Mouse (Mus musculus) lung, embryonic 15.5 days (tissue): ENCODE results near the gene Ppid. TPM values are rescaled to one million over a fixed set of nuclear protein-coding genes. Genes with fewer than 3 reads are reported as not detected.
A peak's percentile ranks its signal among the peaks of the same experiment; 100 is the strongest.
"Not testable (repeated sequence)": the region's sequence is repeated elsewhere in the genome, so short reads cannot be mapped to it uniquely, and the experiment has no call there.

Source experiments
- ATAC-seq: fragments of 200-750 bp; cut with Nextera tagmentation; 2 replicates; pipeline ENCODE4 v1.8.0; 2017; ENCODE audit warnings: moderate number of reproducible peaks, borderline replicate concordance; ENCODE audit not compliant: low FRiP score, low TSS enrichment; ENCODE audit errors: extremely low read depth
- H3K27ac ChIP-seq: fragments of 300-500 bp; sonication (generic); 2 replicates; pipeline ENCODE4 v1.5.1; 2015; ENCODE audit warnings: moderate library complexity, mild to moderate bottlenecking, inconsistent platforms
- H3K27me3 ChIP-seq: fragments of 300-500 bp; sonication (generic); 2 replicates; pipeline ENCODE4 v1.6.1; 2015; ENCODE audit warnings: inconsistent platforms
- H3K36me3 ChIP-seq: fragments of 300-500 bp; sonication (generic); 2 replicates; pipeline ENCODE4 v1.6.1; 2015; ENCODE audit warnings: inconsistent platforms
- H3K4me1 ChIP-seq: fragments of 300-500 bp; sonication (generic); 2 replicates; pipeline ENCODE4 v1.6.1; 2015; ENCODE audit warnings: inconsistent platforms
- H3K4me2 ChIP-seq: fragments of 300-500 bp; sonication (generic); 2 replicates; pipeline ENCODE4 v1.6.1; 2015; ENCODE audit warnings: inconsistent platforms, mild to moderate bottlenecking, moderate library complexity
- H3K4me3 ChIP-seq: fragments of 300-500 bp; sonication (generic); 2 replicates; pipeline ENCODE4 v1.5.1; 2015; ENCODE audit warnings: mild to moderate bottlenecking, inconsistent platforms
- H3K9ac ChIP-seq: fragments of 300-500 bp; sonication (generic); 2 replicates; pipeline ENCODE4 v1.6.1; 2015; ENCODE audit warnings: inconsistent platforms
- H3K9me3 ChIP-seq: fragments of 300-500 bp; sonication (generic); 2 replicates; pipeline ENCODE4 v1.6.1; 2016; ENCODE audit warnings: inconsistent platforms
- WGBS: fragments of 180-500 bp; shearing (Covaris S2); methylation state at CpG from one replicate; pipeline ENCODE4 v1.1.7; 2015; 5-methylcytosine and 5-hydroxymethylcytosine counted together
- polyA plus RNA-seq: library from polyadenylated mRNA; unstranded; fragments of >200 nt; fragmentation: Nextera tagmentation; extraction: Ambion mirVana; gene quantifications from 2 replicates; pipeline ENCODE4 v1.2.1, GENCODE M21; 2015

Gene Ppid
- polyA plus RNA-seq, 1 experiment from 2014 or later = 161 TPM

GRCm38 (mm10) chr3:79561784-79562715 is 29.1 kb upstream of the Ppid start:
- 84% methylated on average over 10 of the region's 10 CpGs for WGBS
- H3K9ac ChIP-seq = no peak overlapping the region
- no peaks in the 10 kb centered on the region for H3K27me3 ChIP-seq
- H3K9me3 ChIP-seq = no peaks in the 10 kb centered on the region
- peaks cover 9% of the 10 kb centered on the region for H3K4me1 ChIP-seq
- no peak overlapping the region for H3K27ac ChIP-seq
- ATAC-seq = no peak
- H3K36me3 ChIP-seq = no peaks in the 10 kb centered on the region
- H3K4me2 ChIP-seq = no peak overlapping the region
- no peak overlapping the region for H3K4me3 ChIP-seq

- Histone ChIP-seq H3K27ac (no peak overlapping the region), H3K9me3 (no peaks in the 10 kb centered on the region), H3K9ac (no peak overlapping the region), H3K27me3 (no peaks in the 10 kb centered on the region), H3K4me2 (no peak overlapping the region), H3K36me3 (no peaks in the 10 kb centered on the region), H3K4me3 (no peak overlapping the region), H3K4me1 (peaks cover 9% of the 10 kb centered on the region)
- no peak for ATAC-seq
- WGBS = 82% methylated on average over 2 of the region's 2 CpGs
Observed at GRCm38 (mm10) chr3:79563511-79563910, 27.6 kb upstream of the Ppid start.

- Histone ChIP-seq H3K36me3 (no peaks in the 10 kb centered on the region), H3K27me3 (no peaks in the 10 kb centered on the region), H3K4me2 (no peak overlapping the region), H3K9ac (no peak overlapping the region), H3K4me1 (peaks cover 9% of the 10 kb centered on the region), H3K9me3 (no peaks in the 10 kb centered on the region), H3K4me3 (no peak overlapping the region), H3K27ac (no peak overlapping the region)
- WGBS = 64% methylated on average over 10 of the region's 10 CpGs
- ATAC-seq = no peak
Observed at GRCm38 (mm10) chr3:79564875-79565606, 26.1 kb upstream of the Ppid start.

- no peaks in the 10 kb centered on the region for H3K27me3 ChIP-seq
- peaks cover 9% of the 10 kb centered on the region for H3K4me1 ChIP-seq
- no peaks in the 10 kb centered on the region for H3K36me3 ChIP-seq
- ATAC-seq = no peak; the same call in none of the 2 replicates
- no peaks in the 10 kb centered on the region for H3K9me3 ChIP-seq
- peak overlapping the region; percentile 92 for H3K27ac ChIP-seq
- 1% methylated on average over 59 of the region's 60 CpGs for WGBS
- H3K4me3 ChIP-seq = peak overlapping the region; percentile 95
- peak overlapping the region; percentile 93 for H3K4me2 ChIP-seq
- H3K9ac ChIP-seq = peak overlapping the region; percentile 74
Observed at GRCm38 (mm10) chr3:79566716-79567691, 24.1 kb upstream of the Ppid start.

GRCm38 (mm10) chr3:79567703-79568362 is 23.3 kb upstream of the Ppid start, which contains the start of gene Fnip2:
Fnip2 (minus strand) TSS chr3:79567796.
- Histone ChIP-seq H3K36me3 (no peaks in the 10 kb centered on the region), H3K27me3 (no peaks in the 10 kb centered on the region), H3K4me3 (peak within 1 kb of the TSS; percentile 95), H3K4me2 (peak within 1 kb of the TSS; percentile 93), H3K4me1 (peaks cover 9% of the 10 kb centered on the region), H3K27ac (peak within 1 kb of the TSS; percentile 92), H3K9me3 (no peaks in the 10 kb centered on the region), H3K9ac (peak within 1 kb of the TSS; percentile 74)
- under 1% methylated on average over 52 of the region's 55 CpGs for WGBS
- peak; percentile 96 for ATAC-seq

GRCm38 (mm10) chr3:79568629-79569350 is 22.4 kb upstream of the Ppid start:
- H3K4me3 ChIP-seq = peak overlapping the region; percentile 95; the same call in 1 of the 2 replicates
- H3K9me3 ChIP-seq = no peaks in the 10 kb centered on the region
- H3K4me1 ChIP-seq = peaks cover 9% of the 10 kb centered on the region
- H3K27me3 ChIP-seq = no peaks in the 10 kb centered on the region
- 77% methylated on average over 16 of the region's 16 CpGs for WGBS
- ATAC-seq = no peak
- H3K27ac ChIP-seq = peak overlapping the region; percentile 92
- H3K9ac ChIP-seq = 0 out of 2 replicates have a peak overlapping the region, but pooled peaks have one; percentile 18
- H3K36me3 ChIP-seq = no peaks in the 10 kb centered on the region
- H3K4me2 ChIP-seq = peak overlapping the region; percentile 93

GRCm38 (mm10) chr3:79569351-79569681 is 21.8 kb upstream of the Ppid start:
- H3K4me2 ChIP-seq = no peak overlapping the region
- H3K9me3 ChIP-seq = no peaks in the 10 kb centered on the region
- no peak overlapping the region for H3K4me3 ChIP-seq
- H3K27ac ChIP-seq = no peak overlapping the region
- ATAC-seq = no peak
- no peaks in the 10 kb centered on the region for H3K27me3 ChIP-seq
- H3K9ac ChIP-seq = no peak overlapping the region
- WGBS = 82% methylated on average over 3 of the region's 3 CpGs
- H3K4me1 ChIP-seq = peaks cover 9% of the 10 kb centered on the region
- no peaks in the 10 kb centered on the region for H3K36me3 ChIP-seq

GRCm38 (mm10) chr3:79572399-79572798 is 18.7 kb upstream of the Ppid start:
- H3K27ac ChIP-seq = no peak overlapping the region
- H3K36me3 ChIP-seq = no peaks in the 10 kb centered on the region
- H3K9me3 ChIP-seq = no peaks in the 10 kb centered on the region
- no peaks in the 10 kb centered on the region for H3K4me1 ChIP-seq
- no peaks in the 10 kb centered on the region for H3K27me3 ChIP-seq
- H3K4me2 ChIP-seq = no peak overlapping the region
- no peak overlapping the region for H3K4me3 ChIP-seq
- ATAC-seq = no peak
- WGBS = 57% methylated on average over 3 of the region's 3 CpGs
- H3K9ac ChIP-seq = no peak overlapping the region

GRCm38 (mm10) chr3:79573376-79573775 is 17.8 kb upstream of the Ppid start:
- not testable (repeated sequence) for H3K4me2 ChIP-seq, H3K27me3 ChIP-seq, H3K27ac ChIP-seq, H3K9ac ChIP-seq, H3K36me3 ChIP-seq, H3K4me1 ChIP-seq, ATAC-seq, H3K9me3 ChIP-seq, H3K4me3 ChIP-seq
- 92% methylated on average over 5 of the region's 5 CpGs for WGBS

GRCm38 (mm10) chr3:79574336-79574735 is 16.8 kb upstream of the Ppid start:
- H3K9ac ChIP-seq = no peak overlapping the region
- no peaks in the 10 kb centered on the region for H3K36me3 ChIP-seq
- H3K4me1 ChIP-seq = no peaks in the 10 kb centered on the region
- no peak overlapping the region for H3K4me2 ChIP-seq
- no peaks in the 10 kb centered on the region for H3K9me3 ChIP-seq
- WGBS = 65% methylated on average over 3 of the region's 3 CpGs
- no peak overlapping the region for H3K4me3 ChIP-seq
- no peak overlapping the region for H3K27ac ChIP-seq
- H3K27me3 ChIP-seq = no peaks in the 10 kb centered on the region
- no peak for ATAC-seq
